Mouse (Mus musculus) limb, embryonic 10.5 days (tissue): Measurements from ENCODE around the gene Phykpl. TPM values are rescaled to one million over a fixed set of nuclear protein-coding genes. Genes with fewer than 3 reads are reported as not detected.

Experiments
- DNase-seq: peaks from one replicate; pipeline ENCODE4 v3.0.0-alpha.2; 2017; ENCODE audit warnings: low spot score
- H3K27ac ChIP-seq: fragments of 300-500 bp; sonication (generic); 2 replicates; pipeline ENCODE4 v1.5.1; 2016; ENCODE audit warnings: mild to moderate bottlenecking
- H3K27me3 ChIP-seq: fragments of 300-500 bp; sonication (generic); 2 replicates; pipeline ENCODE4 v1.6.1; 2016; ENCODE audit warnings: low read depth, mild to moderate bottlenecking; ENCODE audit not compliant: poor library complexity, severe bottlenecking
- H3K36me3 ChIP-seq: fragments of 300-500 bp; sonication (generic); 2 replicates; pipeline ENCODE4 v1.6.1; 2016; ENCODE audit warnings: mild to moderate bottlenecking, moderate library complexity
- H3K4me1 ChIP-seq: fragments of 300-500 bp; sonication (generic); 2 replicates; pipeline ENCODE4 v1.6.1; 2016
- H3K4me3 ChIP-seq: fragments of 300-500 bp; sonication (generic); 2 replicates; pipeline ENCODE4 v1.5.1; 2016; ENCODE audit warnings: mild to moderate bottlenecking, moderate library complexity
- H3K9me3 ChIP-seq: fragments of 300-500 bp; sonication (generic); replicated peaks from 2 replicates; pipeline ENCODE4 v1.6.1; 2016; ENCODE audit warnings: mild to moderate bottlenecking
- WGBS: fragments of 180-500 bp; shearing (Covaris S2); methylation state at CpG from one replicate; pipeline ENCODE4 v1.1.7; 2016; 5-methylcytosine and 5-hydroxymethylcytosine counted together
- polyA plus RNA-seq: library from polyadenylated mRNA; unstranded; fragments of >200 nt; fragmentation: Nextera tagmentation; extraction: Ambion mirVana; gene quantifications from 2 replicates; pipeline ENCODE4 v1.2.1, GENCODE M21; 2016

Phykpl gene
- polyA plus RNA-seq, 1 experiment from 2014 or later = 16.1 TPM

- WGBS = 54% methylated on average over 15 of the region's 15 CpGs
- Histone ChIP-seq H3K4me1 (peaks cover 56% of the 10 kb centered on the region), H3K27me3 (no peaks in the 10 kb centered on the region), H3K4me3 (no peak overlapping the region), H3K36me3 (peaks cover 50% of the 10 kb centered on the region), H3K9me3 (no peaks in the 10 kb centered on the region), H3K27ac (peak overlapping the region; percentile 54)
- DNase-seq = no peak
Measured at GRCm38 (mm10) chr11:51643761-51644160, 59.2 kb downstream of the Phykpl start.

- DNase-seq = no peak
- Histone ChIP-seq H3K4me3 (no peak overlapping the region), H3K36me3 (peaks cover 50% of the 10 kb centered on the region), H3K4me1 (peaks cover 61% of the 10 kb centered on the region), H3K27me3 (no peaks in the 10 kb centered on the region), H3K27ac (peak overlapping the region; percentile 54), H3K9me3 (no peaks in the 10 kb centered on the region)
- 67% methylated on average over 16 of the region's 16 CpGs for WGBS
Measured at GRCm38 (mm10) chr11:51644217-51644616, 59.7 kb downstream of the Phykpl start.

GRCm38 (mm10) chr11:51645293-51645692 lies 60.7 kb downstream of the Phykpl start:
- Histone ChIP-seq H3K36me3 (peaks cover 50% of the 10 kb centered on the region), H3K4me1 (peaks cover 71% of the 10 kb centered on the region), H3K27me3 (no peaks in the 10 kb centered on the region), H3K27ac (peak overlapping the region; percentile 31), H3K4me3 (no peak overlapping the region), H3K9me3 (no peaks in the 10 kb centered on the region)
- DNase-seq = no peak
- 93% methylated on average over 13 of the region's 13 CpGs for WGBS

- Histone ChIP-seq H3K27ac (peak overlapping the region; percentile 87), H3K4me1 (peaks cover 81% of the 10 kb centered on the region), H3K9me3 (no peaks in the 10 kb centered on the region), H3K36me3 (peaks cover 50% of the 10 kb centered on the region), H3K27me3 (no peaks in the 10 kb centered on the region), H3K4me3 (0 out of 2 replicates have a peak overlapping the region, but pooled peaks have one; percentile 2)
- WGBS = 68% methylated on average over 7 of the region's 7 CpGs
- no peak for DNase-seq
Measured at GRCm38 (mm10) chr11:51646245-51646644, 61.7 kb downstream of the Phykpl start.

GRCm38 (mm10) chr11:51646751-51647667 lies 62.5 kb downstream of the Phykpl start:
- H3K36me3 ChIP-seq = peaks cover 42% of the 10 kb centered on the region
- no peaks in the 10 kb centered on the region for H3K27me3 ChIP-seq
- 73% methylated on average over 15 of the region's 15 CpGs for WGBS
- H3K27ac ChIP-seq = peak overlapping the region; percentile 87
- H3K9me3 ChIP-seq = no peaks in the 10 kb centered on the region
- peak overlapping the region; percentile 9; the same call in 1 of the 2 replicates for H3K4me3 ChIP-seq
- H3K4me1 ChIP-seq = peaks cover 82% of the 10 kb centered on the region
- DNase-seq = no peak

GRCm38 (mm10) chr11:51648566-51648965 lies 64.0 kb downstream of the Phykpl start:
- Histone ChIP-seq H3K4me1 (peaks cover 75% of the 10 kb centered on the region), H3K4me3 (peak overlapping the region; percentile 73), H3K9me3 (no peaks in the 10 kb centered on the region), H3K27ac (peak overlapping the region; percentile 87), H3K36me3 (peaks cover 27% of the 10 kb centered on the region), H3K27me3 (no peaks in the 10 kb centered on the region)
- WGBS = 24% methylated on average over 3 of the region's 3 CpGs
- peak; percentile 70 for DNase-seq

- H3K36me3 ChIP-seq = peaks cover 19% of the 10 kb centered on the region
- DNase-seq = peak; percentile 47
- H3K27ac ChIP-seq = peak overlapping the region; percentile 87
- no peaks in the 10 kb centered on the region for H3K9me3 ChIP-seq
- peaks cover 68% of the 10 kb centered on the region for H3K4me1 ChIP-seq
- H3K4me3 ChIP-seq = peak overlapping the region; percentile 73
- WGBS = 32% methylated on average over 11 of the region's 11 CpGs
- H3K27me3 ChIP-seq = no peaks in the 10 kb centered on the region
Measured at GRCm38 (mm10) chr11:51649111-51649888, 64.7 kb downstream of the Phykpl start.

GRCm38 (mm10) chr11:51649889-51650199 lies 65.3 kb downstream of the Phykpl start:
- 2% methylated on average over 7 of the region's 7 CpGs for WGBS
- Histone ChIP-seq H3K4me3 (peak overlapping the region; percentile 73), H3K9me3 (no peaks in the 10 kb centered on the region), H3K27ac (peak overlapping the region; percentile 87), H3K4me1 (peaks cover 63% of the 10 kb centered on the region), H3K36me3 (peaks cover 16% of the 10 kb centered on the region), H3K27me3 (no peaks in the 10 kb centered on the region)
- no peak for DNase-seq

- Histone ChIP-seq H3K4me1 (peaks cover 59% of the 10 kb centered on the region), H3K4me3 (peak overlapping the region; percentile 73), H3K27ac (peak overlapping the region; percentile 87), H3K9me3 (no peaks in the 10 kb centered on the region), H3K36me3 (peaks cover 12% of the 10 kb centered on the region), H3K27me3 (no peaks in the 10 kb centered on the region)
- WGBS = under 1% methylated on average over 30 of the region's 30 CpGs
- peak; percentile 44 for DNase-seq
Measured at GRCm38 (mm10) chr11:51650261-51650660, 65.7 kb downstream of the Phykpl start.

GRCm38 (mm10) chr11:51650691-51651515 lies 66.3 kb downstream of the Phykpl start, which contains the start of the genes N4bp3 and D930048N14Rik:
TSS of gene N4bp3 (minus strand) at chr11:51650842.
TSS of gene D930048N14Rik (plus strand) at chr11:51650954.
- DNase-seq = peak; percentile 83
- Histone ChIP-seq H3K4me1 (peaks cover 54% of the 10 kb centered on the region), H3K27me3 (no peaks in the 10 kb centered on the region), H3K36me3 (peaks cover 5% of the 10 kb centered on the region; the same call in 1 of the 2 replicates), H3K4me3 (peak within 1 kb of the TSS; percentile 73), H3K9me3 (no peaks in the 10 kb centered on the region), H3K27ac (peak within 1 kb of the TSS; percentile 87)
- WGBS = 1% methylated on average over 68 of the region's 70 CpGs

- Histone ChIP-seq H3K27me3 (no peaks in the 10 kb centered on the region), H3K4me3 (no peak overlapping the region), H3K36me3 (peaks cover 9% of the 10 kb centered on the region; the same call in 1 of the 2 replicates), H3K9me3 (no peaks in the 10 kb centered on the region), H3K27ac (no peak overlapping the region), H3K4me1 (peaks cover 39% of the 10 kb centered on the region)
- WGBS = 90% methylated on average over 4 of the region's 4 CpGs
- no peak for DNase-seq
Measured at GRCm38 (mm10) chr11:51652889-51653418, 68.4 kb downstream of the Phykpl start.

GRCm38 (mm10) chr11:51653736-51654135 lies 69.2 kb downstream of the Phykpl start:
- no peaks in the 10 kb centered on the region for H3K9me3 ChIP-seq
- peaks cover 9% of the 10 kb centered on the region; the same call in 1 of the 2 replicates for H3K36me3 ChIP-seq
- no peaks in the 10 kb centered on the region for H3K27me3 ChIP-seq
- 91% methylated on average over 6 of the region's 6 CpGs for WGBS
- no peak overlapping the region for H3K4me3 ChIP-seq
- H3K27ac ChIP-seq = no peak overlapping the region
- H3K4me1 ChIP-seq = peaks cover 38% of the 10 kb centered on the region
- no peak for DNase-seq
